Mouse (Mus musculus): ENCODE measurements at regions not wholly inside any gene's neighbourhood (a gene's known extent, or its start where the extent isn't known, plus 50 kb on each side); places are given as distances from the start of the nearest gene placed in this dataset.
"Not testable (repeated sequence)": the region's sequence is repeated elsewhere in the genome, so short reads cannot be mapped to it uniquely, and the experiment has no call there.

DNA sequence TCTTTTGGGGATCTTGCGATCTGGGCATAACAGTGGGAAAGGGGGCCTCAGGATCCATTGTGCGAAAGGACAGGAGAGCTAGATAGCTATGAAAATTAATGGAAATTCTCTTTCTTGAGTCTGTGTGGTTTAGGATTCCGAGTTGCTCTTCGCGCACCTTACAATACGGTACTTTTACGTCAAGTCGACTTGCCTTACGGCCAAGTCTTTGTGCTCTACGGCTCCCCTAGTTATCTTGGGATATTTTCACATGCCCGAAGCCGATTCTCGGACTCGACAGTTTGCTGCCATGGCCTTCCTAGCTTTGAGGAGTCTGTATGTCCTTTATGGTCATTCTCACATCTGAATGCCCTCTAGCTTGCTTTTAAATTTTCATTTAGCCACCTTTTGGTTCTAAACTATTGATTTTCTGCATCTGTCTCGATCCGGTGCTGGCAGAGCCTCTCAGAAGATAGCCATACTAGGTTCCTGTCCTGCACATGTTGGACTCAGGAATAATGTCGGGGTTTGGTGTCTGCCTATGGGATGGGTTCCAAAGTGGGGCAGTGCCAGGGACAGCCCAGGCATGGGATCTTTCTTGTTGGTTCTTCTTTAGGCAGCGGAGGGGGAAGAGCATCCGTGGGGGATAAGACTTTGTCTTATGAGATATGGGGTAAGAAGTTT, 109.0 kb upstream of the Olfr1324 start:
- peak; percentile 37 to 55 for DNase-seq (ENCODE audit: low spot score in 2 of 2)

DNA sequence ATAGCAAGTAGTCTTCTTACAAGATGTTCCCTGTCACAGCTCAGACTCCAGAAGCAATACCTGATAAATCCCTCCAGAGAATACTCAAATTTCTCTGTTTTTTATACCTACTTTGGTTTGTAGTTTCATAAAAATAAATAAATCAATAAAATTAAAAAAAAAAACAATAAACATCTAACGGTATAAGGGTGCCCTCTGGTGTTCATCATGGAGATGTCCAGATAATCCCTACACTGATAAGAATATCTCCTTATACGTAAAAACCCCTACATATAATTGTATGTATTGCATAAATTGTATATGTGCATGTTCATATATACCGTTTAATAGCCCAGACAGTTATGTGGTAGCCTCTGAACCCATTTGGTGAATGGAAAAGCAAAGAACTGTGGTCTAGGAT, 75.7 kb upstream of the Olfr1324 start:
- DNase-seq (ENCODE audit: low spot score in 2 of 2) = no peak

DNA sequence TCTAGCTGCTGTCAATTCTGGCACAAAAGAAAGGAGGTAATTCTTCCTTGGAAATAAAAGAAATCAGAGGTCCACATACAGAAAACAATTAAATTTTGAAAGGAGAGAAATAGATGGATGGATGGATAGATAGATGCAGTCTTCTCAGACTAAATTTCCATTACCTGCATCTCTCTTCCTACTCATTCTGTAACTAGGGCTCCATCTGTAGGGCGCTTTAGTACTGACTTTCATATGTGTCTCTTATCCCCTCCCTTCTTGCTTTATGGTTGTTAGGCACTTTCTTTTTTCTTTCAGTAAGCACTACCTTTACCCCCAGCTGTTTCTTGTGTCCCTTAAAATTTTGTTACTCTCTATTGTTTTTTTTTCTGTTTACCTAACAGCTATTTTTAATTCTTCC, 72.9 kb upstream of the Olfr1324 start:
- DNase-seq (ENCODE audit: low spot score in 2 of 2) = no peak

DNA sequence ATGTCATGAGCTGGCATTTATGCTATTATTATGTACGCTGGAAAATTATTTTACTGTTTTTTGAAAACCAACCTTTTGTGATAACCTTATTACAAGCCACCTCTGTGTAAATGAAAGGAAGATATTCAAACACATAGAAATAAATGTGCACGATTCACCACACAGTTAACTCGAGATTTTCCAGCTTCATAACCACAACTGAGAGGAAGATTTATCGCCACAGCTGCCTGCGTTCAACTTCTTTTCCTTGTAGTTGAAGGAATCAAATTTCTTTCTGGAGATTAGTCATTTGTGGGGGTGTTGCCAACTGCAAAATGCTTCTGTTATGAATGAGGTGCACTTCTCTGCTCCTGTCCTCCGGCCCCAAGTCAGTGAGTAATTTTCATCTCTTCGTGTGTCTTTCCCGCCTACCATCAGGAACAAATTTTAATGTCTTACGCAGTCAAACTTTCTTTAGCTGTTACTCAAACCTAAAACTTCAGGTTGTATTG, 62.2 kb upstream of the Olfr1324 start:
- DNase-seq (ENCODE audit: low spot score in 2 of 2) = not testable (repeated sequence)

Data from frontal cortex, postnatal 10 days (tissue).